Mouse (Mus musculus): ENCODE data around the gene Gm7233. TPM values are rescaled to one million over a fixed set of nuclear protein-coding genes. Genes with fewer than 3 reads are reported as not detected.
"Not testable (repeated sequence)": the region's sequence is repeated elsewhere in the genome, so short reads cannot be mapped to it uniquely, and the experiment has no call there.

Gene Gm7233
- total RNA-seq (2014; rRNA removed), result not detected in 2 replicates
- polyA plus RNA-seq (2012; rRNA removed), result not detected in 2 replicates

DNA sequence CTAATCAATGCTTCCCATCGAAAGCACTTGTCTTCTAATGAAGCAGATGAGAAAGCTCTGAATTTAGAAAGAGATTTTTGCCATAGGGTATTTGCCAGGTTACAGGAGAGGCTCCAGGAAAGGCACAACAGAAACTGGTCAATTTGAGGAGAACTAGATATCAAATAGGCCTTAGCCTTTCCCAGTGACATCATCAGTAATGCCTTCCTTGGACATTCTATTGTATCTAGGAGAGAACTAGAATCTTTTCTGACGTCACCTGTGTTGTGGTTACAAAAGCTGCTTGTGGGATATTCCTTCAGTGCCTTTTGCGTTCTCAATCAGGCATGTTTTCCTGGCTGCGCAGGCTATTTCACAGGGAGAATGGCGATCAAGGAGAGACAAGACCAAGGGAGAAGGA is at the start of gene Gm7233:
TSS of gene Gm7233 (plus strand) at position 301 of the 400 bp plus-strand sequence.
- H3K36me3 ChIP-seq (ENCODE audit: control insufficient read depth, insufficient read depth, low read length); H3K9ac ChIP-seq (ENCODE audit: low read depth, low read length); H3K27me3 ChIP-seq (ENCODE audit: control insufficient read depth, insufficient read depth, low read length); H3K4me3 ChIP-seq (ENCODE audit: insufficient read depth, low read depth, low read length); H3K79me2 ChIP-seq (ENCODE audit: control insufficient read depth, insufficient read depth, low read length); H3K4me1 ChIP-seq (ENCODE audit: control insufficient read depth, insufficient read depth, low read length); H3K27ac ChIP-seq (replicated peaks; ENCODE audit: insufficient read depth, low read depth, low read length); DNase-seq (ENCODE audit: extremely low read depth, low read depth, low spot score): not testable (repeated sequence)
- WGBS, result 67% methylated on average over 5 of the region's 5 CpGs

- WGBS, result 72% methylated on average over 4 of the region's 4 CpGs
- H3K27me3 ChIP-seq (ENCODE audit: control insufficient read depth, insufficient read depth, low read length); H3K4me3 ChIP-seq (ENCODE audit: insufficient read depth, low read depth, low read length): not testable (repeated sequence)
Measured at GRCm38 (mm10) chr14:43167189-43167588, 12.5 kb upstream of the Gm7233 start.

GRCm38 (mm10) chr14:43167942-43168341 is 11.7 kb upstream of the Gm7233 start:
- H3K4me1 ChIP-seq (ENCODE audit: control insufficient read depth, insufficient read depth, low read length); H3K9ac ChIP-seq (ENCODE audit: low read depth, low read length); H3K4me3 ChIP-seq (ENCODE audit: insufficient read depth, low read depth, low read length): not testable (repeated sequence)

More at GRCm38 (mm10) chr14:43167189-43167588, 12.5 kb upstream of the Gm7233 start:
- not testable (repeated sequence) for H3K36me3 ChIP-seq (ENCODE audit: control insufficient read depth, insufficient read depth, low read length); H3K79me2 ChIP-seq (ENCODE audit: control insufficient read depth, insufficient read depth, low read length); H3K27ac ChIP-seq (replicated peaks; ENCODE audit: insufficient read depth, low read depth, low read length); DNase-seq (ENCODE audit: extremely low read depth, low read depth, low spot score); H3K9ac ChIP-seq (ENCODE audit: low read depth, low read length); H3K4me1 ChIP-seq (ENCODE audit: control insufficient read depth, insufficient read depth, low read length)

GRCm38 (mm10) chr14:43168573-43169170 is 11.0 kb upstream of the Gm7233 start:
- not testable (repeated sequence) for DNase-seq (ENCODE audit: extremely low read depth, low read depth, low spot score); H3K4me1 ChIP-seq (ENCODE audit: control insufficient read depth, insufficient read depth, low read length); H3K4me3 ChIP-seq (ENCODE audit: insufficient read depth, low read depth, low read length); H3K36me3 ChIP-seq (ENCODE audit: control insufficient read depth, insufficient read depth, low read length); H3K9ac ChIP-seq (ENCODE audit: low read depth, low read length); H3K27me3 ChIP-seq (ENCODE audit: control insufficient read depth, insufficient read depth, low read length); H3K79me2 ChIP-seq (ENCODE audit: control insufficient read depth, insufficient read depth, low read length); H3K27ac ChIP-seq (replicated peaks; ENCODE audit: insufficient read depth, low read depth, low read length)
- 11% methylated on average over 1 of the region's 10 CpGs for WGBS

More at GRCm38 (mm10) chr14:43167942-43168341, 11.7 kb upstream of the Gm7233 start:
- H3K27me3 ChIP-seq (ENCODE audit: control insufficient read depth, insufficient read depth, low read length); H3K79me2 ChIP-seq (ENCODE audit: control insufficient read depth, insufficient read depth, low read length); H3K36me3 ChIP-seq (ENCODE audit: control insufficient read depth, insufficient read depth, low read length); H3K27ac ChIP-seq (replicated peaks; ENCODE audit: insufficient read depth, low read depth, low read length); DNase-seq (ENCODE audit: extremely low read depth, low read depth, low spot score): not testable (repeated sequence)
- no CpG with 5 or more reads among the region's 10 CpGs for WGBS

DNA sequence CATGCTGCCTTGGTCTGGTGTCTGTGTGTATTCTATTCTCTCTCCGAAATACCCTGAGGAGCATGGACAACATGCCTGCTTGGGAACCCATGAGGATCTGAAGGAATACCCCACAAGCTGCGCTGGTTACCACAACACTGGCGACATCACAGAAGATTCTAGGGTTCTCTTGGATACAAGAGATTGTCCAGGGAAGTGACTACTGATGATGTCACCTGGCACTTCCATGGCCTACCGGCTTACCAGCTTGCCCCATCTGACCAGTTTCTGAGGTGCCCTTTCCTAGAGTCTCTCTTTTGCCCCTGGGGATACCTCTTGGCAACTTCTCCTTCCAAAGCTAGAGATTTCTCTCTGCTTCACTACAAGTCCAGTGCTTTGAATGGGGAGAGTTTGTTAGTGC is 55.5 kb downstream of the Gm7233 start, which contains the start of gene Gm8122:
TSS of gene Gm8122 (minus strand) at position 101 of the 400 bp plus-strand sequence.
- 79% methylated on average over 4 of the region's 4 CpGs for WGBS
- not testable (repeated sequence) for DNase-seq (ENCODE audit: extremely low read depth, low read depth, low spot score); H3K4me1 ChIP-seq (ENCODE audit: control insufficient read depth, insufficient read depth, low read length); H3K9ac ChIP-seq (ENCODE audit: low read depth, low read length); H3K4me3 ChIP-seq (ENCODE audit: insufficient read depth, low read depth, low read length); H3K27me3 ChIP-seq (ENCODE audit: control insufficient read depth, insufficient read depth, low read length); H3K36me3 ChIP-seq (ENCODE audit: control insufficient read depth, insufficient read depth, low read length); H3K79me2 ChIP-seq (ENCODE audit: control insufficient read depth, insufficient read depth, low read length); H3K27ac ChIP-seq (replicated peaks; ENCODE audit: insufficient read depth, low read depth, low read length)

Other genes with a start within 250 kb of the Gm7233 start
- gene Gm8082, start 186.2 kb upstream of the Gm7233 start, total RNA-seq (2014; rRNA removed), result not detected in 2 replicates
- not detected in 2 replicates for gene Gm8082, start 186.2 kb upstream of the Gm7233 start, polyA plus RNA-seq (2012; rRNA removed)
- not detected in 2 replicates for gene Gm10376, start 164.2 kb upstream of the Gm7233 start, total RNA-seq (2014; rRNA removed)
- gene Gm10376, start 164.2 kb upstream of the Gm7233 start, polyA plus RNA-seq (2012; rRNA removed), result not detected in 2 replicates
- gene Gm8094, start 103.2 kb upstream of the Gm7233 start, total RNA-seq (2014; rRNA removed), result not detected in 2 replicates
- gene Gm8094, start 103.2 kb upstream of the Gm7233 start, polyA plus RNA-seq (2012; rRNA removed), result not detected in 2 replicates
- not detected in 2 replicates for gene Gm8104, start 79.3 kb upstream of the Gm7233 start, total RNA-seq (2014; rRNA removed)
- not detected in 2 replicates for gene Gm8104, start 79.3 kb upstream of the Gm7233 start, polyA plus RNA-seq (2012; rRNA removed)
- not detected in 2 replicates for gene Gm8122, start 55.4 kb downstream of the Gm7233 start, total RNA-seq (2014; rRNA removed)
- not detected in 2 replicates for gene Gm8122, start 55.4 kb downstream of the Gm7233 start, polyA plus RNA-seq (2012; rRNA removed)
- not detected in 2 replicates for gene Gm8126, start 78.8 kb downstream of the Gm7233 start, total RNA-seq (2014; rRNA removed)
- gene Gm8126, start 78.8 kb downstream of the Gm7233 start, polyA plus RNA-seq (2012; rRNA removed), result not detected in 2 replicates
- gene Gm9732, start 95.2 kb downstream of the Gm7233 start, total RNA-seq (2014; rRNA removed), result not detected in 2 replicates
- gene Gm9732, start 95.2 kb downstream of the Gm7233 start, polyA plus RNA-seq (2012; rRNA removed), result not detected in 2 replicates
- gene Gm8127, start 114.0 kb downstream of the Gm7233 start, total RNA-seq (2014; rRNA removed), result not detected in 2 replicates
- not detected in 2 replicates for gene Gm8127, start 114.0 kb downstream of the Gm7233 start, polyA plus RNA-seq (2012; rRNA removed)
- gene 1700001F09Rik, start 167.9 kb downstream of the Gm7233 start, total RNA-seq (2014; rRNA removed), result not detected in 2 replicates
- not detected in 2 replicates for gene 1700001F09Rik, start 167.9 kb downstream of the Gm7233 start, polyA plus RNA-seq (2012; rRNA removed)
- not detected in 2 replicates for gene Gm8138, start 236.5 kb downstream of the Gm7233 start, total RNA-seq (2014; rRNA removed)
- gene Gm8138, start 236.5 kb downstream of the Gm7233 start, polyA plus RNA-seq (2012; rRNA removed), result not detected in 2 replicates